Mouse (Mus musculus) hindbrain, embryonic 13.5 days (tissue): ENCODE data around the gene Mmp11. TPM values are rescaled to one million over a fixed set of nuclear protein-coding genes. Genes with fewer than 3 reads are reported as not detected.

Source experiments
- polyA plus RNA-seq: library from polyadenylated mRNA; unstranded; fragments of >200 nt; fragmentation: Nextera tagmentation; extraction: Ambion mirVana; gene quantifications from 2 replicates; pipeline ENCODE4 v1.2.1, GENCODE M21; 2015

Mmp11 gene
- polyA plus RNA-seq, 1 experiment from 2014 or later, result 26.8 TPM

Other genes starting within 250 kb of the Mmp11 start
- gene Cabin1, start 172.2 kb downstream of the Mmp11 start, polyA plus RNA-seq, result 39.5 and 45.7 TPM in 2 replicates
- gene Ddt, start 163.1 kb downstream of the Mmp11 start, polyA plus RNA-seq, result 86.6 and 96.6 TPM in 2 replicates
- not detected in 2 replicates for gene Gm20441, start 155.5 kb downstream of the Mmp11 start, polyA plus RNA-seq
- gene Gstt3, start 155.1 kb downstream of the Mmp11 start, polyA plus RNA-seq, result 0.91 and 1.1 TPM in 2 replicates
- gene Gstt1, start 137.9 kb downstream of the Mmp11 start, polyA plus RNA-seq, result 7.2 and 7.7 TPM in 2 replicates
- gene Gstt4, start 114.0 kb downstream of the Mmp11 start, polyA plus RNA-seq, result not detected in 2 replicates
- 6.9 and 7.1 TPM in 2 replicates for gene Gstt2, start 99.1 kb downstream of the Mmp11 start, polyA plus RNA-seq
- 1,531 and 1,576 TPM in 2 replicates for gene Mif, start 76.3 kb downstream of the Mmp11 start, polyA plus RNA-seq
- 1.7 and 1.8 TPM in 2 replicates for gene Derl3, start 43.1 kb downstream of the Mmp11 start, polyA plus RNA-seq
- 302 and 313 TPM in 2 replicates for gene Smarcb1, start 14.9 kb downstream of the Mmp11 start, polyA plus RNA-seq
- 37.0 and 37.8 TPM in 2 replicates for gene Chchd10, start 3.4 kb downstream of the Mmp11 start, polyA plus RNA-seq
- gene Gm867, start 4.2 kb upstream of the Mmp11 start, polyA plus RNA-seq, result 1.7 and 2.3 TPM in 2 replicates
- 0.57 and 1.2 TPM in 2 replicates for gene Vpreb3, start 6.6 kb upstream of the Mmp11 start, polyA plus RNA-seq
- not detected in 2 replicates for gene Gm5134, start 18.0 kb upstream of the Mmp11 start, polyA plus RNA-seq
- gene Zfp280b, start 96.2 kb upstream of the Mmp11 start, polyA plus RNA-seq, result 12.0 and 12.5 TPM in 2 replicates
- 0.05 TPM in 1 of 2 replicates, not detected in the other for gene Slc5a4b, start 174.5 kb upstream of the Mmp11 start, polyA plus RNA-seq
- 0.09 TPM in 1 of 2 replicates, not detected in the other for gene Slc5a4a, start 211.0 kb upstream of the Mmp11 start, polyA plus RNA-seq